Mouse (Mus musculus) neural tube, embryonic 11.5 days (tissue): Measurements from ENCODE around the gene Ppp4c. TPM values are rescaled to one million over a fixed set of nuclear protein-coding genes. Genes with fewer than 3 reads are reported as not detected.

Experiments
- ATAC-seq: fragments of 200-750 bp; cut with Nextera tagmentation; 2 replicates; pipeline ENCODE4 v1.8.0; 2017; ENCODE audit warnings: moderate number of reproducible peaks, mild to moderate bottlenecking, moderate TSS enrichment, moderate library complexity; ENCODE audit not compliant: insufficient read depth, low FRiP score, low TSS enrichment
- DNase-seq: peaks from one replicate; pipeline ENCODE4 v3.0.0-alpha.2; 2015; ENCODE audit warnings: low spot score
- H3K27ac ChIP-seq: fragments of 300-500 bp; sonication (generic); 2 replicates; pipeline ENCODE4 v1.5.1; 2014; ENCODE audit warnings: low read depth, mild to moderate bottlenecking, low read length
- H3K27me3 ChIP-seq: fragments of 300-500 bp; sonication (generic); 2 replicates; pipeline ENCODE4 v1.6.1; 2014; ENCODE audit warnings: mild to moderate bottlenecking, low read length, mixed read lengths; ENCODE audit not compliant: control insufficient read depth, insufficient read depth
- H3K36me3 ChIP-seq: fragments of 300-500 bp; sonication (generic); 2 replicates; pipeline ENCODE4 v1.6.1; 2014; ENCODE audit warnings: mild to moderate bottlenecking, low read length, moderate library complexity, mixed read lengths; ENCODE audit not compliant: control insufficient read depth, insufficient read depth
- H3K4me1 ChIP-seq: fragments of 300-500 bp; sonication (generic); 2 replicates; pipeline ENCODE4 v1.6.1; 2014; ENCODE audit warnings: low read length, mixed read lengths; ENCODE audit not compliant: control insufficient read depth, insufficient read depth
- H3K4me2 ChIP-seq: fragments of 300-500 bp; sonication (generic); 2 replicates; pipeline ENCODE4 v1.6.1; 2014; ENCODE audit warnings: low read depth, mild to moderate bottlenecking, moderate library complexity
- H3K4me3 ChIP-seq: fragments of 300-500 bp; sonication (generic); 2 replicates; pipeline ENCODE4 v1.5.1; 2014; ENCODE audit warnings: low read depth, low read length
- H3K9ac ChIP-seq: fragments of 300-500 bp; sonication (generic); 2 replicates; pipeline ENCODE4 v1.6.1; 2014; ENCODE audit warnings: mild to moderate bottlenecking, low read length
- H3K9me3 ChIP-seq: fragments of 300-500 bp; sonication (generic); 2 replicates; pipeline ENCODE4 v1.6.1; 2016; ENCODE audit warnings: low read length; ENCODE audit not compliant: control insufficient read depth
- WGBS: fragments of 180-500 bp; shearing (Covaris S2); extraction: QIAGEN DNeasy Blood & Tissue Kit; methylation state at CpG from one replicate; pipeline ENCODE4 v1.1.7; 2014; 5-methylcytosine and 5-hydroxymethylcytosine counted together
- polyA plus RNA-seq: library from polyadenylated mRNA; unstranded; fragments of >200 nt; fragmentation: Nextera tagmentation; extraction: Ambion mirVana; gene quantifications from 2 replicates; pipeline ENCODE4 v1.2.1, GENCODE M21; 2014

The Ppp4c gene
- polyA plus RNA-seq, 1 experiment from 2014 or later: 318 TPM

DNA sequence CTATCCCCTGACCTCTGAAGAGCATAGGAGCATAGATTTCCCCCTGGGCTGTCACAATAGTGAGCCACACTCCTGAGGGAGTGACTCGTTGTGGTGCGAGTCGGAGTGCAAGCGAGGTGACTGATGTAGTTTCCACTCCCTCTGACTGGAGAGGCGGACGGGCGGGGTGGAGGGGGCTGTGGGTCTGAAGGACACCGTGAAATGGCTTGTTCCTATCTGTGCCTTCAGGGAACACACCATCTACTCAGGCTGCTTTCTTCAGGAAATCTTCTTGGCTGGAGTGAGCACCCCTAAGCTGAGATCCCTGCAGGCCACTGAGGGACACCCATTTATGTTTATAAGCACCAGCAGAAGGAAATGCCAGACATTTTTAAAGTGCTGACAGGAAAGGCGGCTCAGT lies 30.4 kb upstream of the Ppp4c start:
- H3K4me1 ChIP-seq: peaks cover 12% of the 10 kb centered on the region
- 4% methylated on average over 9 of the region's 9 CpGs for WGBS
- no peak for ATAC-seq

DNA sequence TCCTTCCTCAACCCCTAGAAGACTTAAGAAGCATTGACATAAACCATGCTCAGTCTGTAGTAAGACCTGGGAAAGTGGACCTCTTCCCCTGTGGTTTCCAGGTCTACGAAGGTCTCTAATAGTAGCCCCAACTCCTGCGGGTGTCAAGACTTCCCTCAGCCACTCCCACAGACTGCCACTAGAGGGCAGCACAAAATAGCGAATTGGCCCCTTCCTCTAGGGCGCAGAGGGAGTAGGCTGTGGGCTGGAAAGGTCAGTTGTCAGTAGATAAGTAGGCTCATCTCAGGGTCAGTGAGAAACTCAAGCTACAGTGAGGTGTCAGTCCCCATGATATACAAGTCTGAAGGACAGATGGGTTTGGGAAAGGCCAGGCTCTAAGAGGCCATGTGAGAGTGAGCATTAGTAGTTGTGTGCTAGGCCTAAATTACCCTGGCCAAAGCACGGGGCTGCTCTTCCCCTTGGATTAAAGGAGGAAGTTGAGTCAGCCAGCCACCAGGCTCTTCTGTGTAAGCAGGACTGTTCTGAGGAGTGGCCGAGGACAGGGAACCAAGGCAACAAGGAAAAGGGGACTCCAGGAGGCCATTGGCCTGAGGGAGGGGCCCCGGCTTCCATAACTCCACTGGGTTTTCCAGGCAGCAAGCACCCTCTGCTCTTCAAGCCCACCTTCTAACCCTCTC lies 29.7 kb upstream of the Ppp4c start:
- no peaks in the 10 kb centered on the region for H3K36me3 ChIP-seq
- H3K9me3 ChIP-seq: no peaks in the 10 kb centered on the region
- H3K27ac ChIP-seq: no peak overlapping the region
- ATAC-seq: peak; percentile 27; the same call in 1 of the 2 replicates
- peak; percentile 81 for DNase-seq
- no peak overlapping the region for H3K4me3 ChIP-seq
- WGBS: 25% methylated on average over 7 of the region's 7 CpGs
- H3K4me1 ChIP-seq: peaks cover 12% of the 10 kb centered on the region
- H3K4me2 ChIP-seq: no peak overlapping the region
- peaks cover 5% of the 10 kb centered on the region; the same call in 1 of the 2 replicates for H3K27me3 ChIP-seq
- H3K9ac ChIP-seq: peak overlapping the region; percentile 11; the same call in 1 of the 2 replicates

More for the DNA sequence above, 30.4 kb upstream of the Ppp4c start:
- Histone ChIP-seq H3K36me3 (no peaks in the 10 kb centered on the region), H3K4me2 (peak overlapping the region; percentile 75), H3K27me3 (peaks cover 5% of the 10 kb centered on the region; the same call in 1 of the 2 replicates), H3K9ac (peak overlapping the region; percentile 71), H3K27ac (no peak overlapping the region), H3K9me3 (no peaks in the 10 kb centered on the region), H3K4me3 (peak overlapping the region; percentile 46)
- DNase-seq: no peak

DNA sequence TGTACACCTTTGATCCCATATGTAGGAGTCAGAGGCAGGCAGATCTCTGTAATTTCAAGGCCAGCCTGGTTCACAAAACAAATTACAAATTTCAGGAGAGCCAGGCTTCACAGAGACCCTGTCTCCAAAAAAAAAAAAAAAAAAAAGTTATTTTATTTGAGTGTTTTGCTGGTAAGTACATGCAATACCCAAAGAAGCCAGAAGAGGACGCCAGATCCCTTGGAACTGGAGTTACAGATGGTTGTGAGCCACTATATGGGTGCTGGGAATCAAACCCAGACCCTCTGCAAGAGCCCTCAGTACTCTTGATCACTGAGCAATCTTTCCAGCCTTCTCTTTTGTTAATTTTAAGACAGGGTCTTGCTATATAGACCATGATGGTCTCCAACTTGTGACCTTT lies 26.5 kb upstream of the Ppp4c start:
- no peaks in the 10 kb centered on the region for H3K36me3 ChIP-seq
- no peaks in the 10 kb centered on the region for H3K9me3 ChIP-seq
- DNase-seq (no peak), ATAC-seq (no peak)
- peaks cover 12% of the 10 kb centered on the region for H3K4me1 ChIP-seq
- WGBS: 36% methylated on average over 1 of the region's 1 CpGs
- H3K27ac ChIP-seq: no peak overlapping the region
- H3K9ac ChIP-seq: no peak overlapping the region
- H3K27me3 ChIP-seq: peaks cover 5% of the 10 kb centered on the region; the same call in 1 of the 2 replicates
- no peak overlapping the region for H3K4me2 ChIP-seq
- no peak overlapping the region for H3K4me3 ChIP-seq

- WGBS: 90% methylated on average over 7 of the region's 7 CpGs
Observed at GRCm38 (mm10) chr7:126817595-126817994, 25.3 kb upstream of the Ppp4c start.

DNA sequence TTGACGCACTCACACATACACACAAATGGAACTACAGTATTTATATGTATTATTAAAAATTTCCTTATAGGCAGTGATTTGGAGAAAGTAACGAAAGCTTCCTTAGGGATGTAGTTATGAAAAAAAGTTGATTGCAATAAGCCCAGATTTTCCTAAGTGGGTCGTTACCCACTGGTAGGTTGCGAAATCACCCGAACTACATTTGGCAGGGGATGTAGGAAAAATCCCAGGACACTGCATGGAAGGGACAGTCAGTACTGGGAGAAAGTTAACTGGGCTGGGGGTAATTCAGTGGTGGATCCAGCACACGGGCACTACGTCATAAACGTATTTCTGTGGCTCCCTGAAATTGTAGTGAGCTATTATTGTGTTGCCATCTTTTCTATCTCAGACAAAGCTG lies 24.2 kb upstream of the Ppp4c start:
- WGBS: 88% methylated on average over 8 of the region's 8 CpGs

More at GRCm38 (mm10) chr7:126817595-126817994, 25.3 kb upstream of the Ppp4c start:
- DNase-seq (no peak), ATAC-seq (no peak)
- Histone ChIP-seq H3K9ac (no peak overlapping the region), H3K4me2 (no peak overlapping the region), H3K4me3 (no peak overlapping the region), H3K36me3 (no peaks in the 10 kb centered on the region), H3K27me3 (peaks cover 3% of the 10 kb centered on the region; the same call in 1 of the 2 replicates), H3K27ac (no peak overlapping the region), H3K4me1 (peaks cover 6% of the 10 kb centered on the region), H3K9me3 (no peaks in the 10 kb centered on the region)

GRCm38 (mm10) chr7:126815726-126816222 lies 23.5 kb upstream of the Ppp4c start:
- Histone ChIP-seq H3K36me3 (no peaks in the 10 kb centered on the region), H3K4me1 (no peaks in the 10 kb centered on the region), H3K9ac (no peak overlapping the region), H3K27ac (no peak overlapping the region), H3K27me3 (no peaks in the 10 kb centered on the region), H3K4me2 (no peak overlapping the region), H3K4me3 (no peak overlapping the region), H3K9me3 (no peaks in the 10 kb centered on the region)
- no peak for ATAC-seq
- no peak for DNase-seq
- 60% methylated on average over 8 of the region's 8 CpGs for WGBS

More for the DNA sequence above, 24.2 kb upstream of the Ppp4c start:
- DNase-seq (no peak), ATAC-seq (no peak)
- Histone ChIP-seq H3K36me3 (no peaks in the 10 kb centered on the region), H3K4me3 (no peak overlapping the region), H3K9me3 (no peaks in the 10 kb centered on the region), H3K27me3 (no peaks in the 10 kb centered on the region), H3K4me1 (no peaks in the 10 kb centered on the region), H3K9ac (no peak overlapping the region), H3K27ac (no peak overlapping the region), H3K4me2 (no peak overlapping the region)

DNA sequence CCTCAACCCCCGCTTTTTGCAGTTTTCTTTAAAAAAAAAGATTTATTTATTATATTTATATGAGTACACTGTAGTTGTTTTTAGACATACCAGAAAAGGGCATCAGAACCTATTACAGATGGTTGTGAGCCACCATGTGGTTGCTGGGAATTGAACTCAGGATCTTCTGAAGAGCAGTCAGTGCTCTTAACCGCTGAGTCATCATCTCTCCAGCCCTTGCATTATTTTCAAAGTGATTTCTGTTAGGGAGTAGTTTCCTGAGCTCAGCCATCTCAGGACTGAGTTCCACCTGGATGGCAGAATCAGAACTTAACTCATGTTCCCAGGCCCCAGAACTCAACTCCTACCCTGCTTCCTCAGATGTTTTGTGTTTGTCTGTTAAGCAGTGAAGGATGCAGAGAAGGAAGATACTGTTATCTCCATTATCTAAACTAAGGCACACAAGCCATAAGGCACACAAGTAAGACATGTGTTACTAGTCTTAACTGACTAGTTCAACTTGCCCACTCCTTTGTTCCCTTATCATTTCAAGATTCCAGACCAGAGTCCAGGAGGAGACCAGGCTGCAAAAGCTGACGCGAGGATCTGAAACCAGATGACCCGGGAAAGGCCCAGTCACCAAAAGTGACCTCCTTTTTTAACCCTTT lies 17.6 kb upstream of the Ppp4c start:
- H3K36me3 ChIP-seq: no peaks in the 10 kb centered on the region
- no peak overlapping the region for H3K9ac ChIP-seq
- no peaks in the 10 kb centered on the region for H3K27me3 ChIP-seq
- no peak overlapping the region for H3K4me3 ChIP-seq
- DNase-seq: no peak
- no peaks in the 10 kb centered on the region for H3K9me3 ChIP-seq
- peaks cover 14% of the 10 kb centered on the region for H3K4me1 ChIP-seq
- 76% methylated on average over 5 of the region's 5 CpGs for WGBS
- H3K27ac ChIP-seq: no peak overlapping the region
- ATAC-seq: no peak
- no peak overlapping the region for H3K4me2 ChIP-seq

DNA sequence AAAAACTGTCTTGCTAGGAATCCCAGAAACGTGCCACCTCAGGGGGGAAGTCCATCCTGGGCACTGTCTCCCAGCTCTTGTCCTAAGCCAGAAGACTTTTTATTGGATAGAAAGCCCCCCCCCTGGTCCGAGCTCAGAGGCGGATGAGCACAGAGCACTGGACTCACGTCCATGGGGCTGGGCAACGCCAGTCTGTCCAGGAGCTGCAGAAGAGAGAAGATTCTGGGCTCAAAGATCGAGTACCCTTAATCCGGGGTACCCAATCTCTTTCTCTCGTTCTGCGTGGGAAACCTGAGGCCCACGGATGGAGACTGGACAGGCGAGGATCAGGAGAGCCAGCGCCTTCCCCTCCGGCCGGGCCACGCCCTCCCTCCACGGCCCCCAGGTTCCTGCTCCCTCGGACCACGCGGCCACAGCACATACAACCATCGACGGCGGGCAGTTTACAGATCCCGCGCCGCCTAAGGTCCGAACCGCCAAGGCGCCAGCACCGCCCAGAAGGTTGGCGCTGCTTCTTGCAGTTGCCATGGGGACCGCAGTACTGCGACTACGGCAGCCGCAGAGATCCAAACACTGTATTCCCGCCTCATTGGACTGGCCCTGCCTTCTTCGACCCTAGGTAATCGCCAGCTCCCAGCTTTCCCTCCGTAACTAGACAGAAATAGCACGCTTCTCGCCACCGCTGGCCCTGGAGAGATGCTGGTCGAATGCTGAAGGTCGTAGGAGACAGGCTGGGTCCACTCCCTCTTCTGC lies 16.6 kb upstream of the Ppp4c start:
- Histone ChIP-seq H3K27me3 (no peaks in the 10 kb centered on the region), H3K4me2 (peak overlapping the region; percentile 93), H3K4me3 (peak overlapping the region; percentile 60), H3K27ac (peak overlapping the region; percentile 67), H3K9ac (peak overlapping the region; percentile 76), H3K9me3 (no peaks in the 10 kb centered on the region), H3K4me1 (peaks cover 14% of the 10 kb centered on the region), H3K36me3 (no peaks in the 10 kb centered on the region)
- DNase-seq (peak; percentile 87), ATAC-seq (peak; percentile 92)
- WGBS: under 1% methylated on average over 42 of the region's 43 CpGs
